Mouse (Mus musculus) intestine, postnatal 0 days (tissue): ENCODE results near the gene Tph1. TPM values are rescaled to one million over a fixed set of nuclear protein-coding genes. Genes with fewer than 3 reads are reported as not detected.

ENCODE experiments used
- ATAC-seq: fragments of 200-750 bp; cut with Nextera tagmentation; 2 replicates; pipeline ENCODE4 v1.8.0; 2017; ENCODE audit warnings: mild to moderate bottlenecking, moderate TSS enrichment, moderate library complexity
- H3K27ac ChIP-seq: fragments of 300-500 bp; sonication (generic); 2 replicates; pipeline ENCODE4 v1.5.1; 2014; ENCODE audit warnings: mild to moderate bottlenecking, low read depth, low read length, moderate library complexity
- H3K27me3 ChIP-seq: fragments of 300-500 bp; sonication (generic); replicated peaks from 2 replicates; pipeline ENCODE4 v1.6.1; 2014; ENCODE audit warnings: low read length, mixed read lengths; ENCODE audit not compliant: control insufficient read depth, insufficient read depth
- H3K36me3 ChIP-seq: fragments of 300-500 bp; sonication (generic); 2 replicates; pipeline ENCODE4 v1.6.1; 2014; ENCODE audit warnings: mild to moderate bottlenecking, moderate library complexity; ENCODE audit not compliant: control insufficient read depth, insufficient read depth
- H3K4me1 ChIP-seq: fragments of 300-500 bp; sonication (generic); replicated peaks from 2 replicates; pipeline ENCODE4 v1.6.1; 2014; ENCODE audit warnings: antibody characterized with exemption, low read length, mixed read lengths; ENCODE audit not compliant: control insufficient read depth, insufficient read depth
- H3K4me2 ChIP-seq: fragments of 300-500 bp; sonication (generic); replicated peaks from 2 replicates; pipeline ENCODE4 v1.6.1; 2014; ENCODE audit warnings: low read depth, mild to moderate bottlenecking, moderate library complexity
- H3K4me3 ChIP-seq: fragments of 300-500 bp; sonication (generic); 2 replicates; pipeline ENCODE4 v1.5.1; 2014; ENCODE audit warnings: low read depth, low read length
- H3K9ac ChIP-seq: fragments of 300-500 bp; sonication (generic); 2 replicates; pipeline ENCODE4 v1.6.1; 2014; ENCODE audit warnings: mild to moderate bottlenecking, low read depth, low read length
- H3K9me3 ChIP-seq: fragments of 300-500 bp; sonication (generic); 2 replicates; pipeline ENCODE4 v1.6.1; 2016; ENCODE audit warnings: mixed run types; ENCODE audit not compliant: control insufficient read depth
- CTCF ChIP-seq: sonication (generic); IDR thresholded peaks from 2 replicates; pipeline ENCODE4 v1.5.1; 2016; ENCODE audit warnings: low read depth, mild to moderate bottlenecking, control low read depth, antibody characterized with exemption, moderate library complexity
- WGBS: fragments of 180-500 bp; shearing (Covaris S2); extraction: QIAGEN DNeasy Blood & Tissue Kit; methylation state at CpG from one replicate; pipeline ENCODE4 v1.1.7; 2014; 5-methylcytosine and 5-hydroxymethylcytosine counted together
- polyA plus RNA-seq: library from polyadenylated mRNA; unstranded; fragments of >200 nt; fragmentation: Nextera tagmentation; extraction: Ambion mirVana; gene quantifications from 2 replicates; pipeline ENCODE4 v1.2.1, GENCODE M21; 2015

Gene Tph1
- polyA plus RNA-seq, 1 experiment from 2014 or later = 4.8 TPM

GRCm38 (mm10) chr7:46714518-46714917 lies 42.2 kb upstream of the Tph1 start:
- ATAC-seq = peak; percentile 48; the same call in 1 of the 2 replicates
- peak; percentile 95 for TF ChIP-seq CTCF
- 34% methylated on average over 6 of the region's 6 CpGs for WGBS
- Histone ChIP-seq H3K36me3 (no peaks in the 10 kb centered on the region), H3K9me3 (no peaks in the 10 kb centered on the region), H3K27ac (no peak overlapping the region), H3K4me2 (no peak overlapping the region), H3K9ac (no peak overlapping the region), H3K4me3 (no peak overlapping the region), H3K4me1 (no peaks in the 10 kb centered on the region; the same call in 1 of the 2 replicates), H3K27me3 (no peaks in the 10 kb centered on the region)

- H3K36me3 ChIP-seq = peaks cover 2% of the 10 kb centered on the region; the same call in 1 of the 2 replicates
- no peaks in the 10 kb centered on the region for H3K9me3 ChIP-seq
- H3K27ac ChIP-seq = no peak overlapping the region
- no peaks in the 10 kb centered on the region for H3K4me1 ChIP-seq
- no peak overlapping the region for H3K9ac ChIP-seq
- ATAC-seq = no peak
- 72% methylated on average over 6 of the region's 6 CpGs for WGBS
- TF ChIP-seq CTCF = no peak
- no peaks in the 10 kb centered on the region for H3K27me3 ChIP-seq
- no peak overlapping the region for H3K4me2 ChIP-seq
- no peak overlapping the region for H3K4me3 ChIP-seq
Measured at GRCm38 (mm10) chr7:46712250-46712649, 39.9 kb upstream of the Tph1 start.

GRCm38 (mm10) chr7:46710390-46710844 lies 38.1 kb upstream of the Tph1 start, which contains the start of gene Saal1:
Gene Saal1 (minus strand): TSS chr7:46710680.
- no peak within 1 kb of the TSS for H3K27ac ChIP-seq
- peaks cover 20% of the 10 kb centered on the region for H3K36me3 ChIP-seq
- H3K4me1 ChIP-seq = no peaks in the 10 kb centered on the region
- H3K4me3 ChIP-seq = peak within 1 kb of the TSS; percentile 90
- ATAC-seq = peak; percentile 84
- no peaks in the 10 kb centered on the region for H3K9me3 ChIP-seq
- peak within 1 kb of the TSS; percentile 71 for H3K4me2 ChIP-seq
- H3K9ac ChIP-seq = peak within 1 kb of the TSS; percentile 71
- H3K27me3 ChIP-seq = no peaks in the 10 kb centered on the region
- WGBS = under 1% methylated on average over 38 of the region's 38 CpGs
- peak; percentile 98 for TF ChIP-seq CTCF

GRCm38 (mm10) chr7:46700521-46701025 lies 28.2 kb upstream of the Tph1 start:
- Histone ChIP-seq H3K27ac (no peak overlapping the region), H3K9me3 (no peaks in the 10 kb centered on the region), H3K4me3 (no peak overlapping the region), H3K9ac (no peak overlapping the region), H3K4me2 (no peak overlapping the region), H3K4me1 (no peaks in the 10 kb centered on the region), H3K27me3 (no peaks in the 10 kb centered on the region), H3K36me3 (peaks cover 91% of the 10 kb centered on the region)
- ATAC-seq = no peak
- no peak for TF ChIP-seq CTCF
- 96% methylated on average over 6 of the region's 6 CpGs for WGBS

GRCm38 (mm10) chr7:46696754-46697153 lies 24.4 kb upstream of the Tph1 start:
- Histone ChIP-seq H3K4me2 (no peak overlapping the region), H3K4me1 (no peaks in the 10 kb centered on the region), H3K4me3 (no peak overlapping the region), H3K9me3 (no peaks in the 10 kb centered on the region), H3K27ac (no peak overlapping the region), H3K27me3 (no peaks in the 10 kb centered on the region), H3K36me3 (peaks cover 72% of the 10 kb centered on the region), H3K9ac (no peak overlapping the region)
- TF ChIP-seq CTCF = no peak
- 80% methylated on average over 1 of the region's 1 CpGs for WGBS
- ATAC-seq = no peak

GRCm38 (mm10) chr7:46686827-46687226 lies 14.5 kb upstream of the Tph1 start:
- WGBS = 90% methylated on average over 5 of the region's 5 CpGs
- TF ChIP-seq CTCF = no peak
- ATAC-seq = no peak
- Histone ChIP-seq H3K9ac (no peak overlapping the region), H3K4me3 (no peak overlapping the region), H3K4me1 (no peaks in the 10 kb centered on the region), H3K9me3 (no peaks in the 10 kb centered on the region), H3K27me3 (no peaks in the 10 kb centered on the region), H3K27ac (no peak overlapping the region), H3K4me2 (no peak overlapping the region), H3K36me3 (peaks cover 21% of the 10 kb centered on the region)
